Mouse (Mus musculus) c-Kit-negative CD71-positive TER-119-positive erythroid progenitor cells, embryonic 14.5 days (primary cell): Measurements from ENCODE around the gene Rev1.

ENCODE experiments used
- DNase-seq: peaks from one replicate; pipeline ENCODE4 v3.0.0-alpha.2; 2013; ENCODE audit warnings: low read depth, low spot score

Rev1 gene

DNA sequence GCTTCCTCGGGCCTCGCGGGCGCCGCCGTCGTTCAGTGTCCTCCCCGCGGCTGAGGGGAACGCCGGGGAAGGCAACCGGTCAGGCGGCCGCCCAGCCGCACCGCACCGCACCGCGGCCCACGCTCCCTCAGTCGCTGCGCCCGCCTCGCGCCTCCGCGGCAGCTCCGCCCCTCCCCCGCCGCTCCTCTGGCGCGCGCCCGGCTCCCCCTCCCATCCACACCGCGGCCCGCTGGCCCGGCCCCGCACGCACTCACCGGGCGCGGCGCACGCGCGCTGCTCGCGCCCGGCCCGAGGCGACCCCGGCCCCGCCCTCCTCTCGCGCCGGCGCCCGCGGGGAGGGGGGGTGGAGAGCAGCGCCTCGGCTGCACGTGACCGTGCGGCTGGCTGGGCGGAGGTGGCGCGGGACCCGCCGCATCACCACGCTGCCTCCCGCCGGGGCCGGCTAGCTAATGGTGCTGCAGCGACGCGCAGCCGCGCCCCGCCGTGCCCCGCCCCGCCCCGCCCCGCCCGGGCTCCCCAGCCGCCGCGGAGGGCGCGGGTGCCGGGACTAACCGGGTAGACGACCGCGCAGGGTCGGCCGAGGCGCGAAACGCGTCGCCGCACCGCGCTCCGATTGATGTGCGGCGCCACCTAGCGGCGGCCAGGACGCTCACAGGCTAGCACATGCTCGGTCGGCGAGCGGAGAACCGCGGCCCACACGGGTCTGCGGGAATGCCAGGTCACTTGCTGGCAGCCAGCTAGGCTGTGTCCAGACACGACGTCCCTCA is at the start of gene Rev1:
Gene Rev1, minus strand, starts transcription at position 301 of the 767 bp plus-strand sequence.
- DNase-seq: peak; percentile 84

DNA sequence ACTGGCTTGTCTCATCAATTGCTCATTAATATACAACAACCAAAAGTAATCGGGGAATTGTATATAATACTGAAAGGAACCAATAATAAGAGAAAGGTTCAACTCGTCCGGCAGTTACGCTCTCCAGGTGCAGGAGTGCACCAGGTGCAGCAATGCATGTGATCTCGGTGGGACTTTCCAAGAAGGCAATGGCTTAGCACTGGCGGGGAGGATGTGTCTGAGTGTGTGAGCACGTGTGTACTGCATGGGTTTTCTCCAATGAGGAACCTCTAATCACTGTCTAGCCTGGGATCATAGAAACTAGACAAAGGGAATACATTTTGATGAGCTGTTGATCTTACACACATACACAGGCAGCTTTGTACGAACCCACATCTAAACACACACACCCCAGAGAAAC is 49.3 kb upstream of the Rev1 start:
- no peak for DNase-seq

GRCm38 (mm10) chr1:38176077-38176476 is 46.5 kb upstream of the Rev1 start:
- no peak for DNase-seq

DNA sequence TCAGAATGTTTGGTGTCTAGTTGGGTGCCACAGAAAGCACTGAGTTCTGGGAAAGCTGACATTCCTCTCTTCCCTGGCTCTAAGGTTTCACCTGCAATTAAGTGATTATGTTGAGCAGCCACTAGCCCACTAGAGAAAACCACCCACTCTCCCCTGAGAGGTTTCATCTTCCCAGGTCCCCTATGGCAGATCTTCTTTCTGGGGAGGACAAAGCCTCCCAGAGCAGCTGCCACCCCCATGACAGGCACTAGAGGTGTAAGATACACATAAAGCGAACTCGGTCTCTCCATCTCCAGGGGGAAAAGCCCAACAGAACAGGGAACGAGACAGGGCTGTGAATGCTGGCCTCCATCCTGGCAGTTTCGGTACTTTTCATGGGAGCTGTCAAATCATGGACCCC is 42.3 kb upstream of the Rev1 start:
- DNase-seq: no peak

DNA sequence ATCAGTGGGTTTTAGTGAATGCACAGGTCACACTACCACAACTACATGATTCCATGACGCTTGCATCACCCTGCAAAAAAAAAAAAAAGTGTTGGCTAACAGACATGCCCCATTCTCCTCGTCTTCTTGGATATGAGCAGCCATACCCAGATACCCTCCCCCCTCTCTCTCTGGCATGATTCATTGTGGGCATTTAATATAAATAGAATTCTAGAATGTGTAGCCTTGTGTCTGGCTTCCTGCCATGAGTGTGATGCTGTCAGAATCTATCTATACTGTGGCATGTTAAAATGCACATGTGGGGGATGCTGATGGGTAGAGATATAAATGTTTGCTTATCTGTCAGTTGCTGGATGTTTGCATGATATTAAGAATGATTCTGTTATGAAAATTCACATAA is 36.1 kb upstream of the Rev1 start:
- no peak for DNase-seq

DNA sequence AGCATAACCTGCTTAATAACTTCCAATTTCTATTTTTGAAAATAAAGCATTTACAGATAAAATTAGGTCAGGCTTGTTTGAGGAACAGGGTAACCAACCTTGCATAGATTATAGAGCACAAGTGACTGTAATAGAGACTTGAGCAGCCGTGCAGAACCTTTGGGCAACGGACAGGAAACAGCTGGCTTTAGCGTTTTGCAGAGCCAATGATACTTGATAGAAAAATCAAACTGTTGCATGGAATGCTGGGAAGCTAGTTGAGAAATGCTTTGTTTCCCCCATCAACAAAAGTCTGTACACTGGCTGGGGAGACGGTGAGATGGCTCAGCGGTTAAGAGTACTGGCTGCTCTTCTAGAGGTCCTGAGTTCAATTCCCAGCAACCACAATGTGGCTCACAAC is 20.5 kb upstream of the Rev1 start:
- DNase-seq: no peak

GRCm38 (mm10) chr1:38146008-38146407 is 16.4 kb upstream of the Rev1 start:
- no peak for DNase-seq

DNA sequence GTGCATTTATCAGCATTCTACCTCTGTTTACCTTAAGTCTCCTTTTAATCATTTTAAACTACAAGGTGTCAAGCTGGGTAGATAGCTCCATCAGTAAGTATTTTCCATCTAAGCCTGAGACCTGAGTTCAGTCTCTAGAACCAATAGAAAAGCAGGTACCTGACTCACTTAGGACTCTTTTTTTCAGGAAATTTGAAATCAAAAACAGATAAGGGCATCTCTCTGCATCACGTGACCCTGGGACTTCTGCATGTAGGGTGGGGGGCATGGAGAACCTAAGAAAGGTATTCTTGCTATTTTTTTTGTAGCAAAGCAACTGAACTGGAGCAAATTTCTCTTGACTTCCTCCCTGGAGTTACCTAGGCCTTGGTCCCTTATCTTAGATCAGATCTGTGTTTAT is 11.8 kb upstream of the Rev1 start:
- no peak for DNase-seq

DNA sequence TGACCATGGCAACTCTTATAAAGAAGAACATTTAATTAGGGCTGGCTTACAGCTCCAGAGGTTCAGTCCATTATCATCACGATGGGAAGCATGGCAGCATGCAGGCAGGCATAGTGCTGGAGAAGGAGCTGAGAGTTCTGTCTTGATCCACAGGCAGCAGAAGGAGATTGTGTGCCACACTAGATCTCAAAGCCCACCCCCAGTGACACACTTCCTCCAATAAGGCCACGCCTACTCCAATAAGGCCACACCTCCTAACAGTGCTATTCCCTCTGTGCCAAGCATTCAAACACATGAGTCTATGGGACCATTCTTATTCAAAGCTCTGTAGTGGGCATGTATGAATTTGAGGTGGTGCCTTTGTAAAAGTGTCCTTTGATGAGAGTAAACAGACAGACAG is 11.3 kb upstream of the Rev1 start:
- no peak for DNase-seq

GRCm38 (mm10) chr1:38139396-38139795 is 9.8 kb upstream of the Rev1 start:
- DNase-seq: no peak

DNA sequence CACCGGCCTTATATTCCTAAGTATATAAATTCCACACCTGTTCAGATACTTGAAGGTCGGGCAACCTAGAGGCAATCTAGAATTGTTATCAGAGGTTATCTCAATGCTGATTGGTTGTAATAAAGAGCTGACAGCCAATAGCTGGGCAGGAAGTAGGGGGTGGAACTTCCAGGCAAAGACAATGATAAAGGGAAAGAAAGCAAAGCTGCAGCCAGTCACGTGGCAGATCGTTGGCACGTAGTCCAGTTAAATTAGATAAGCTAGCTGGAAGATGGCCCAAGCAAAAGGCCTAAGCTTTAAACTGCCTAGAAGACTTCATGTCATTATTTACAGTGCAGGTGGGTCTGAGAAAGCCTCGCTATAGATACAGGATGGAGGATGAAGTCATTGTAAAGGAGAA is 3.3 kb upstream of the Rev1 start:
- no peak for DNase-seq

DNA sequence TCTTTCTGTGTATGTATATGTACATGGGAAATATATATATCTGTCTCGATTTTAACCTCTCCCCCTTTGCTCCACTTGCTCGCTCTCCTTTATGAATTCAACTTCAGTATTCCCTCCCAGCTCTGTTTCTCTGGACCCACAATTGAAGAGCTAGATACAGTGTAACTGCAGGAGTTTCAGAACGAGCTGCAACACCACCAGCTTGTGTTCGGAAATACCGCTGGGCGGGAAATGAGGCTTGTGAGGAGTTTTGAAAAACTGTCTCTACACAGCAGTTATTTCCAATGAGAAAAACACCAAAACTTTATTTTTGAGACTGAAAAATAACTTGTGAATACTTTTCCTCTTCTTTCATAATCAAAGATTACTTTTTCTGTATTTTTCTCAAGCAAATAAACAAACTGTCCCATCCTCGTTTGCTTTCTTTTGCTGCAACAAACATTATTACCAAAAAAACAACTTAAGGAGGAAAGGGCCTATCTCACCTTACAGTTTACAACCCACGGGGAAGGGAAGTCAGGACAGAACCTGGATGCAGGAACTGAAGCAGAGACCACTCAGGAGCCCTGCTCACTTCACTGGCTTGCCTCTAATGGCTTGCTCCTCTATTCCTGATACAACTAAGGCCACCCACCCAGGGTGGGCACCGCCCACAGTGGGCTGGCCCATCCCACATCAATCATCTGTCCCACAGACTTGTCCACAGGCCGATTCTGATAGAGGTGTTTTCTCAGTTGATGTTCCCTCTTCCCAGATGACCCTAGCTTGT is 1.3 kb upstream of the Rev1 start:
- DNase-seq: peak; percentile 40

DNA sequence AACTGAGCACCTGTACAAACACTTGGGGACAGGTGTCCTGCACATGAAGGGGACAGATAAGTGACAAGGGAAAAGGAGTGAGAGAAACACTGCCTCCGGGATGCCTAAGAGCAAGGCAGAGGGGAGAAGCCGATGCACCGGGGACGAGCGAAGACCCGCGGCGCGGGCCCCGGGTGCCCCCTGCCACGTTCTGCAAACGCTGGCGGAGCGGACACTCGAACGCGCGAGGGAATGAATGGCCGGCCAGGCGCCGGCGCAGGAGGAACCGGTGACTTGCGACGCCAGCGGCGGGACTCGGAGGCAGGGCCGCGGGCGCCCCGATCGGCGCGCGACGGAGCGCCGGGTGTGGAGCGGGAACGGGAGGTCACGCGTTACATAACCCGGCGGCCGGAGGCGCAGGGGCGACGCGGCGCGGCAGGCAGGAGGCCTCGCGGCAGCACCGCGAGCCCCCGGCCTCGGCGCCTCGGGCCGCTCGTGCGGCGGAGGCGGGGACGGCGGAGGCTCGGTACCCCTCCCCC is 623 bp downstream of the Rev1 start:
- peak; percentile 43 for DNase-seq

GRCm38 (mm10) chr1:38127036-38127435 is 2.6 kb downstream of the Rev1 start:
- no peak for DNase-seq

DNA sequence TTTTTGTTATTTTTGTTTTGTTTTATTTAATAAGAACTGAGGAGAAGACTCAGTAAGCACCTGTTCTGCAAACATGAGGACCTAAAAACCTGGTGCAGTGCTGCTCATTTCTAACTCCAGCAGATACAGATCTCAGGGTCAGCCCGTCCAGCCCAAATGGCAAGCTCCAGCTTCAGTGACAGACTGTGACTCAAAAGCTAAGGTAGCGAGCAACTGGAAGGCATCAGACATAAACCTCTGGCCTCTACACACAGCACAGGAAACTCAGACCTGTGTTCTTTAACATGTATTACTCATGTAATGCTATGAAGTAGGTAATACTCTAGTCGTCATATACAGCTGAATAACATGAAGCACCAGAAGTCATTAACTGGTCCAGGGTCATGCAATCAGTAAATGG is 3.2 kb downstream of the Rev1 start:
- DNase-seq: no peak

- DNase-seq: no peak
Measured at GRCm38 (mm10) chr1:38124261-38124660, 5.3 kb downstream of the Rev1 start.

DNA sequence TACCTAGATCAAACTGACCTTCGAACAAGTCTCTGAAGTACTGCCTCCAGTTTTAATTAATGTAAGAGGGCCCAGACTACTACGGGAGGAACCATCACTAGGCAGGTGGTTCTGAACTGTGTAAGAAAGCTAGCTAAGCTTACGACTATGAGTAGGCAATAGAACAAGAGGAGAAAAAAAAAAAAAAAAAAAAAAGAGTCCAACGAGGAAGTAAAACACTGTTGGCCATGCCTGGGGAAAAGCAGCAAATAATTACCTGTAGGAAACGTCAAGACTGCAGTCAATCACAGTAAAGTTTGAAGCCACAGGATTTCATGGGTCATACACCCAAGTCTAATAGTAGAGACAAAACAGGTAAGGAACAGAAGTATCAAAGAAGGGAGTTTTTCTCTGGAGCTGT is 8.7 kb downstream of the Rev1 start:
- DNase-seq: no peak

GRCm38 (mm10) chr1:38118624-38119023 is 11.0 kb downstream of the Rev1 start:
- DNase-seq: no peak

DNA sequence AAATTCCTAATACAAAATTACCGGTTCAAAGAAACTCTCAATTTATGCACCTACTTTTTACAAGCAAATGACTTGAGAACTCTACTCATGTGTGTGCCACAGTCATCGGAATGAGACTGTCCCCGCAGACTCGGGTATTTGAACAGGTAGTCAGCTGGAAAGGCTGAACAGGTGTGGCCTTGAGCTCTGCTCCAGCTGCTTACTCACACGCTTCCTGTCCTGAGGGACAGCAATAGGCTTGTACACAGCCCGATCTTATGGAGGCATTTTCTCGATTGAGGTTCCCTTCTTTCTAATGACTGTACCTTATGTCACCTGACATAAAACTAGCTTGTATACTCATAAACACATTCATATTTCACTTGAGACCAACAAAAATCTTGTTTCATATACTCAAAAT is 19.8 kb downstream of the Rev1 start:
- DNase-seq: no peak

DNA sequence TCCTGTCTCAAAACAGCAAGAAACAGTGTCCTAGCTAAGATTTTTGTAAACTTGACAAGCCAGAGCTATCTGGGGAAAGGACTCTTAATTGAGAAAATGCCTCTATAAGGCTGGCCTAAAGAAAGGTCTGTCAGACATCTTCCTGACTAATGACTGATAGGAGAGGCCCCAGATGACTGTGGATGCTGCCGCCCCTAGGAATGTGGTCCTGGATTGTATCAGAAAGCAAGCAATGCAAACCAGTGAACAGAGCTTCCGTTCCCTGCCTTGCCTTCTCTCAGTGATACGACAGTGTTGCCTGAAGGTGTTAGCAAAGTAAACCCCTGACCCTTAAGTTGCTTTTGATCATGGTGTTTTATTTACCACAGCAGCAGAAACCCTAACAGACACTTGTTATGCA is 25.8 kb downstream of the Rev1 start:
- DNase-seq: no peak

DNA sequence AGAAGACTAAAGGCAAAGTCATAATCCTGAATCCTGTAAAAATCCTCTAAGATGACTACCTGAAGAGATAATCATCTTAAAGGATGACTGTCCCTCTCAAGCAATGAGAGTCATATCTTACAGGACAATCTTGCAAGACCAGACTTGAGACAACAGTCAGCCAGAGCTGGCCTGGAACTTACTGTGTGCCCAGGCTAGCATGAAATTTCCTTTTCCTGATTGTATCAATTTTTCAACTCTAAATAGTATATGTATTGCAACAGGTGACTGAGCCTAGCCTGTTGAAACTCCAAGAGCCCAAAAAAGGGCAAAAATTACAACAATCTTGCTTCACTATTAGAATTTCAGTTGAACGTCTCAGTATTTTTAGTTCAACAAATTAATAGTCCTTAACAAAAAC is 26.4 kb downstream of the Rev1 start:
- DNase-seq: no peak

- no peak for DNase-seq
Measured at GRCm38 (mm10) chr1:38081316-38081715, 48.3 kb downstream of the Rev1 start.

- DNase-seq: no peak
Measured at GRCm38 (mm10) chr1:38071326-38071725, 58.3 kb downstream of the Rev1 start.
